Mouse (Mus musculus) ovary, postnatal 14 days (tissue): Measurements from ENCODE around the gene Nid2.
A peak's percentile ranks its signal among the peaks of the same experiment; 100 is the strongest.

Source experiments
- DNase-seq: peaks from one replicate; pipeline ENCODE4 v3.0.0; 2022; ENCODE audit warnings: low spot score

Gene Nid2

DNA sequence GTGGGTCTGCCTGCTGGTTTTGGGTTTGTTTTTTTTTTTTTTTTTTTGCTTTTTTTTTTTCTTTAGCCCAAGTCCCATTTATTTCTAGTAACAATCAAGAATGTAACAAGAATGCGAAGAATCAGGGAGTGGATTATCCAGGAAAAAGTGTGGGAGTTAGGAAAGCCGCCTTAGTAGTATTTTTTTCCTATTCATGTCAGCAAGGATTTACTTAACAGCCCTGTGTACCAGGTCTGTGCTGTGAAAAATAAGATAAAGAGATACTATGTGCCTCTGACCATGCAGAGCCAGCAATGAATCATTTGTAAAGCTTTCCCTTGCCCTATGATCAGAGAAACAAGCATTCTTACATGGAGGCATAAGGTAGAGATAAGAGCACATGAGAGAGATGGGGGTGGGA is 4.8 kb upstream of the Nid2 start:
- DNase-seq: no peak

DNA sequence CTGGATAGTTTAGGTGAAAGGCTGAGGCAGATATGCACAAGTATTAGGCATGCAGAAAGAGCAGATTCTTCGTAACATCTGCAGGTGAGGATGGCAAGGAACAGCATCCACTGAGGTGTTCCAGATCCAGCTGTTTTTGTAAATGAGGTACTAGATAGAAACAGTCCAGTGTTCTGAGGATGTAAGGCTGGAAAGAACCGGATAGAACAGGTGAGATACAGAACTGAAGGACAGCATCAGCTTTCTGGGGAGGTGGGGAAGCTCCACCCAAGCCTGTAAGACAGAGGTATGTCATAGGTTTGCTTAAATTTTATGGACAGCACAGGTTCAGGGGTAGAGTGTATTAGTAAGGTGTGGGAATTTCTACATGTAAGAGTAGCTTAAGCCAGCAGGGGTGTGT is 4.3 kb upstream of the Nid2 start:
- no peak for DNase-seq

DNA sequence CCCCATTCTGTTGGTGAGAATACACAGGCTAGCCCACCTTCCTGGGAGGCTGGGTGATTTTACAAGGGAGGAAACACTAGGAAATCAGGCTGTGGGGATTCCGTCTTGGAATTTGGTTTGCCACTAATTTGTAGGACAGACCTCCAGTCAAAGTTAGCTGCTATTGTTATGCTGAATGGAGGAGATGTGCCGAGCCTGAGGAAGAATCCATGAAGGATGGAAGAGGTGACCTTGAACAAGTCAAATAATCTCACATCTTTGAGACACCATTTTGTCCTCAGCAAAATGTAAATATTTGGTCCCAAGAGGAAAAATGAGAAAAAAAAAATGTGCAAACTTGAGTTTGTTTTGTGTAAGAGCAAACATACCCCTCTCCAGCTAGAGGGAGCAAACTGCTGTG is 1.3 kb upstream of the Nid2 start:
- no peak for DNase-seq

GRCm38 (mm10) chr14:19750411-19751024 is 547 bp upstream of the Nid2 start:
- no peak for DNase-seq

DNA sequence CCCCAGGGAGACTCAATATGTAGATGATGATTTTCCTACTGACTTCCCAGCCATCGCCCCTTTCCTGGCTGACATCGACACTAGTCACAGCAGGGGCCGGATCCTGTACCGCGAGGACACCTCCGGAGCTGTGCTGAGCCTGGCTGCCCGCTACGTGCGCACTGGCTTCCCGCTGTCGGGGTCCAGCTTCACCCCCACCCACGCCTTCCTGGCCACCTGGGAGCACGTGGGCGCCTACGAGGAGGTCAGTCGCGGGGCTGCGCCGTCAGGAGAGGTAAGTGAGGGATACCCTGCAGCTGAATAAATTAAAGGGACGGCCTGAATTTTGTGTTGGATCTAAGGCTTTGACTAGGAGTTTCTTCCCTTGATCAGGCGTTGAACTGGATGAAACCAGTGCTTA is 1.2 kb downstream of the Nid2 start:
- DNase-seq: no peak

- no peak for DNase-seq
Measured at GRCm38 (mm10) chr14:19759277-19760193, 8.5 kb downstream of the Nid2 start.

DNA sequence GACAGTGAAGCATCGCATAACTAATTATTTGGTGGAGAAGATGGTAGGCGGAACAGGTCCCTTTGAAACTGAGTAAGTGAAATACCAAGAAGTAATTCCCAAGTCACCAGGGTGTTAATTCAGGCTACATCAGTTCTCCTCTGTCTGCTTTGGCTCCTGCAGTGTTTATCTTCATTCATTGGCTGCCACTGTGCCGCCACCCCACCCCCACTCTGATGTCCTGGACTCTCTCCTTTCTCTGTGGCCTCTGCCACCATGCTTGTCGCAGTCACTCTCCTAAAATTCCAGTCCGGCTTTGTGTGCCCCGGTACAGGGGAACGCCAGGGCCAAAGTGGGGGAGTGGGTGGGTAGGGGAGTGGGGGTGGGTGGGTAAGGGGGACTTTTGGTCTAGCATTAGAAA is 9.7 kb downstream of the Nid2 start:
- no peak for DNase-seq

GRCm38 (mm10) chr14:19762014-19762413 is 10.9 kb downstream of the Nid2 start:
- DNase-seq: no peak

DNA sequence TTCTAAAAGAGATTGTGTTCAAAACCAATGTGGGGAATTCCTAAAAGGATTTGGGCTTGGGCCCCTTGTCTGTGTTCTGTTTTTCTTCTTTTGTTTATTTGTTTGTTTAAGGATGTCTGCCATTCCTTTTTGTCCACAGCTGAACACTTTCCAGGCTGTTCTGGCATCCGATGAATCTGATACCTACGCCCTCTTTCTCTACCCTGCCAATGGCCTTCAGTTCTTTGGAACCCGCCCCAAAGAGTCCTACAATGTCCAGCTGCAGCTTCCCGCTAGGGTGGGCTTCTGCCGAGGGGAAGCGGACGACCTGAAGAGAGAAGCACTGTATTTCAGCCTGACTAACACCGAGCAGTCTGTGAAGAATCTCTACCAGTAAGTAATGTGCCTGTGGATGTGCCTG is 12.5 kb downstream of the Nid2 start:
- no peak for DNase-seq

- DNase-seq: no peak
Measured at GRCm38 (mm10) chr14:19764331-19764730, 13.3 kb downstream of the Nid2 start.

DNA sequence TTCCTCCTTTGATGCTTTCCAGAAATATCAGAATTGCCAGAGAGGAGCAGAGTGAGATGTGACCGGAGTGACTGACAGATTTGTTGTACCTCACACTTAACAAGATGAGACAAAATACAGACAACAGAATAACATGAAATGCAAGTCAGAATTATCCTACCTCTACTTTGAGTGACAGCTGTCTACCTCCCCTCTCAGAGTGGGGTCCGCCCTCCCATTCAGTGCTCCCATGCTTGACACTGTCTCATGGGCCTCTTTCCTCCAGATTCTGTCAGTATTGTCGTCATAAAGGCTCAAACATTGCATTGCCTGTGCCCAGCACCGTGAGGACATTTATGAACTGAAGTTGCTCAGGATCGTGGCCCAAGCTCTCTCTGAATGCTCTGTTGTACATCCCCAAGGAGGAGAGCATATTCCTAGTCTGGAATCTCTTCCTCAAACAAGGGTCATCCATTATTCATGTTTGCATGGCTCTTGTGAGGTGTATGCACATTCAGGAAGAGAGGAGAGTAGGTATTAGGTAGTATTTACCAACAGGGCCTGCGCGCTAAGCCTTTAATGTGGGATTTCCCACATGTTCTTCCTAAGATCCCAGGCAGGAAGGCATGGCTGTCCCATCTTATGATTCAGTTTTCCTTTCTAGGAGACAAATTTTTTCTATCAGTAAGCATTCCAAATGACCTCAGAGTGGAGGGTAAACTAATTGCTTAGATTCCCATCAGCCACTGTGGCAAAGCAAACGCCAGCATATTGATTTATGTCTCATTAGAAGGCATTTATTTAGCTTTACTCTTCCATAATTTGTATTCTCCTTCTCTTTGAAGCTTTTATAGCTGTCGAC is 14.7 kb downstream of the Nid2 start:
- no peak for DNase-seq

GRCm38 (mm10) chr14:19766380-19766649 is 15.2 kb downstream of the Nid2 start:
- DNase-seq: no peak

GRCm38 (mm10) chr14:19768648-19769047 is 17.6 kb downstream of the Nid2 start:
- DNase-seq: no peak

DNA sequence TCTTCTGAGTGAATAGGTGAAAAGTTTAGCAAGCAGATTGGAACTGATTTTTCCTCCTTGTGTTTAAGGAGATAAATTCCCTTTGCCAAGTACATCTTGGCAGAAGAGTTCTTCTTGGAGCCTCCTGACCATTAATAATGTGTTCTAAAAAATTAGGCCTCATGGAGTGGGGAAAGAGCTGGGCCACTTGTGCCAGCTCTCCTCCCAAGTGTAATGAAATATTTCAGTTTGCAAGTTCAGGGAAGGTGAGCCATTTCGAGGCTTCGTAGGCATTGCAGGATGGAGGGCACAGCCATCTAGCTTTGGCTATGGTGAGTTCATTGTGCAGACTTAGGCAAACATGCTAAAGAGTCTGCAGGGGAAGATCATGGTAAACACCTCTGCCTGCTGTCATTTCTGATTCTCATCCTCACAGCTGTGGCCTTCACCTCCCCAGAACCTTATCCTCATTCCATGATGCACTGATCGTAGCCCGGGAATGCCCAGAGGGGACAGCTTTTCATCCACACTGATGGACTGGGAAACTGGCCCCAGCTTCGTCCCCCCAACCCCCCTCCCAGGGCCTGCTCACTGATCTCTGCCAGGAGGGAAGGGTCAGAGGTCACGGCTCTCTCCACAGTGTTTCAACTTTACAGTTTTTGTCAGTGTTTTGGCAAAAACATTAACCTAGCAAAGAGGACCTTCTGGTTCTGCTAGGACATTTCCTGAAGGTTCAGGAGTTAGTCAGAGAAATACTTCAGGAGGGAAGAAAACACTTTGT is 18.6 kb downstream of the Nid2 start:
- DNase-seq: peak; percentile 37

GRCm38 (mm10) chr14:19771173-19771572 is 20.1 kb downstream of the Nid2 start:
- DNase-seq: no peak

- DNase-seq: no peak
Measured at GRCm38 (mm10) chr14:19774036-19774628, 23.1 kb downstream of the Nid2 start.

DNA sequence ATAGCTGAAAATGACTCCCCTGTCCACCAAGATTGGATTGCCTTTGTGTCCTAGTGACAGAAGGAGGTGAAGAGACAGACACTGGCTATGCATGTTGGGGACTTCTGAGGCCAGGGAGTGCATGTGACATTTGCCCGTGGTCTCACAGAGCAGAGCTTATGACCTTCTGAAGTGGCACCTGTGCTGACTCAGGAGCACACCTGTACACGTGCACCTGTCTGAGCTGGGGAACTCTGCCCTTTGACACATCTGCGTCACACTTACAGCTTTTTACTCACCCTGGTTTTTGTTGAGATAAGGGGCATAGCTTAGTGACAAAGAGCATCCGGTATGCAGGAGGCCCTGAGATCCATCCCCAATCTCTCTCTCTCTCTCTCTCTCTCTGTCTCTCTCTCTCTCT is 24.4 kb downstream of the Nid2 start:
- DNase-seq: no peak

DNA sequence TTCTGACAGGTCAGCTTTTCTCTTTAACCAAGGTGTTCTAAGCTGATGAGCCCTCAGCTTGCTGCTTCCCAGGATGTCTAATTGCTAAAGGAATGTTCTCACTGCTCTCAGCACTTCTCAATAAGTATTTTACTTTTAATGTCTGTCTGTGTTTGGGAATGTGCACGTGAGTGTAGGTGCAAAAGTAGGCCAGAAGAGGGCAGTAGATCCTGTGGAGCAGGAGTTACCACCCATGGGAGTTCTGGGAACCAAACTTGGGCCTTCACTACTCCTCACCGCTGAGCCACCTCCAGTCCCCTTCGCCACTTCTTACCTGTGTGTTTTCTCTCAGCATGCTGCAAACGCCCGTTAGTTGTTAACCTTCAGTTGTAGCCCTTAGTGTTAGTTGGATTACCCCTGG is 25.1 kb downstream of the Nid2 start:
- no peak for DNase-seq

GRCm38 (mm10) chr14:19776890-19777289 is 25.8 kb downstream of the Nid2 start:
- peak; percentile 32 for DNase-seq

- DNase-seq: no peak
Measured at GRCm38 (mm10) chr14:19777365-19777764, 26.3 kb downstream of the Nid2 start.

DNA sequence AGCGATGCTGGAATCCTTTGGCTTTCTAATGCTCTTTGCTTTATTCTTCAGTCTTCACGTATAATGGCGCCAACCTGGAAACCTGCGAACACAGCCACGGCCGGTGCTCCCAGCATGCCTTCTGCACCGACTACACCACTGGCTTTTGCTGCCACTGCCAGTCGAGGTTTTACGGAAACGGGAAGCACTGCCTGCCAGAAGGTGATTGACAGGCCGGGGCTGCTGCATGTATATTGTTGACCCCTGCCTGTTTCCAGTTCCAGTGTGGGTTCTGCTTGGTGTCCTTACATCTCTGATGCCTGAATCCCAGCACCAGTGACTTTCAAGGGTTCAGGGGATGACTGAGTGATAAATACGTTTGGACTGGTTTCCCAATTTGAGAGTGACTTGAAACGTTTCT is 26.9 kb downstream of the Nid2 start:
- no peak for DNase-seq
